Mouse (Mus musculus) brain, embryonic 14.5 days (tissue): Measurements from ENCODE around the gene Mt1.

Experiments
- CTCF ChIP-seq: fragments of 200-500 bp; IDR thresholded peaks from 2 replicates; pipeline ENCODE4 v1.5.1; 2012; ENCODE audit warnings: inconsistent platforms, mild to moderate bottlenecking, moderate library complexity, borderline replicate concordance; ENCODE audit not compliant: insufficient read depth, insufficient read length; ENCODE audit errors: extremely low read depth
- POLR2A ChIP-seq: fragments of 200-500 bp; IDR thresholded peaks from 2 replicates; pipeline ENCODE4 v1.6.1; 2012; ENCODE audit warnings: mild to moderate bottlenecking, inconsistent platforms, borderline replicate concordance; ENCODE audit not compliant: poor library complexity, insufficient read depth, insufficient read length, severe bottlenecking; ENCODE audit errors: extremely low read depth

GRCm38 (mm10) chr8:94172075-94172808 is 6.6 kb upstream of the Mt1 start, which contains the start of gene Mt2:
- TF ChIP-seq CTCF = no peak
- TF ChIP-seq POLR2A = no peak
